Mouse (Mus musculus): ENCODE data around the gene Rpl36.
A peak's percentile ranks its signal among the peaks of the same experiment; 100 is the strongest.

Gene Rpl36

DNA sequence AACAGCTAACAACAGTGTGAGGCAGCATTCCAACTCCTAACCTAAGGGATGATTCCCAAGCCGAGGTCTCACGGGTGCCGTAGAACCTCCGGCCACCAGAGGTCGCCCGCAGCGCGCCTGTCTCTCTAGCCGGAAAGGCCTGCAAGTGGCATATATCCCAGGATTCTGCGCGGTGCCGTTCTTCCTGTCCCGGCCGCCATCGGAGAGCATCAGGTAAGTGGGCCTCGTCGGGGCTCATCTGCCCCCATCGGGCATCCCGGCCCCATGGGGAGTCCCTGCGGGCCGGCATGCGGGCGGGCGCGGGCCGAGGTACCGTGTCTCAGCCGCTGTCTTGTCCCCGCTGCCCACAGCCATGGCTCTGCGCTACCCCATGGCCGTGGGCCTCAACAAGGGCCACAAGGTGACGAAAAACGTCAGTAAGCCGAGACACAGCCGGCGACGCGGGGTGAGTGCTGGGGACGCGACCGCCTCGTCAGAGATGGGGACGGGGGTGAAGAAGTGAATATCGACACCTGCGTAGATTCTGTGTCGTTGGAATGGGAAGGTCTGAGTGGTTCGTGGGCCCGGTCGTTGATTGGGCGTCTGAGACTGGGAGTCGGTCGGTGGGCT, at the start of gene Rpl36:
Rpl36 (plus strand) TSS at position 181 of the 609 bp plus-strand sequence.
- DNase-seq: peak; percentile 99

DNA sequence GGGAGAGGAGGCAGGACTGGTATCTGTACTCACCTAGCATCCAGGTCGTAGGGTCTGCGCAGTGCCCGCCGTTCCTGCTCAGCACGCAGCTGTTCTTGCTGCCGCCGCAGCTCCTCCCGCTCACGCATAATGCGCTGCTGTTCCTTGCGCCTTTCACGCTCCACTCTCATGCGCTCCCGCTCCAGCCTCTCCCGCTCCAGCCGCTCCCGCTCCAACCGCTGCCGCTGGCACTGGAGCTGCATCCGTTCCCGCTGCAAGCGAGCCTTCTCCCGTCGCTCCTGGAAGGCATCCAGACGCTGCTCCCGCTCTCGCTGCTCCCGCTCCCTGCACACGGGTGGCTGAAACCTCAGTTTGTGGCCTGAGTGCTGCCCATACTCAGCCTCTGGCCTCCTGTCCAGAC, 46.9 kb upstream of the Rpl36 start:
- DNase-seq: no peak

- no peak for DNase-seq
Observed at GRCm38 (mm10) chr17:56566918-56567317, 46.3 kb upstream of the Rpl36 start.

DNA sequence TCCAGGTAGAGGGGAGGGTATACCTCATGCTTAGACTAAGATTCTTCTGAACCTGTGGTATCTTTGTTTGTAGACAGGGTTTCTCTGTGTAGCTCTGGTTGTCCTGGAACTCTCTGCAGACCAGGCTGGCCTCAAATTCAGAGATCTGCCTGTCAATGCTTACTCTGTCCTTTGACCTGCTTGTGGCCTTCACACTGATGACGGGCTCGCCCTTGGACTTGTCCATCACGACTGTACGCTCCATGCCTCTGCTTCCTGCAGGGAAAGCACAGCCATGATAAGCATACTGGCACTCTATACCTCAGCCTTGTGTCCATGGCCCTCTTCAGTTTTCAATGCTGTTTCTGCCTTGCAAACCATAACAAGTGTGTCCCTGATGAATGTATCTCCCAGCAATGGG, 45.8 kb upstream of the Rpl36 start:
- DNase-seq: no peak

- DNase-seq: no peak
Observed at GRCm38 (mm10) chr17:56570287-56570686, 42.9 kb upstream of the Rpl36 start.

- no peak for DNase-seq
Observed at GRCm38 (mm10) chr17:56572154-56572553, 41.1 kb upstream of the Rpl36 start.

DNA sequence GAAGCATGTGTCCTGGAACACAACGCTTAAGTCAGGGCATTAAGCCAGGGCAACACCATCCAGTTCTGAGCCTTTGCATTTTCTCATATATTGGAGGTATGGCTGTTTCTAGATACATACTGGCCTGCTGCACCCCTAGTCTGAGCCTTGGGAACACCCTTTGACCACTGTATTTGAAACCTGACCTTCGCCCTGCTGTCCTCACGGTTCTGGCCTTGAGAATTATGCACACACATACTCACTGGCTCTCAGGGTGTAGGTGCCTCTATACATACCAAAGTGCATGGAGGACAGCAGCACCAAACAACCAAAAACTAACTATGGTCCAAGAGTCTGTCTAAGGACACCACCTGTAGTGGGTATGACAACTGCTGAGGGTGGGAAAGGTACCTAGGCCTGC, 40.3 kb upstream of the Rpl36 start:
- no peak for DNase-seq

GRCm38 (mm10) chr17:56583071-56583470, 30.1 kb upstream of the Rpl36 start:
- DNase-seq: no peak

- peak; percentile 97 for DNase-seq
Observed at GRCm38 (mm10) chr17:56583611-56584256, 29.5 kb upstream of the Rpl36 start.

GRCm38 (mm10) chr17:56584257-56585130, 28.7 kb upstream of the Rpl36 start, which contains the start of the genes Safb2 and Safb:
Gene Safb2 (minus strand): TSS chr17:56584585.
Gene Safb (plus strand): TSS chr17:56584825.
- peak; percentile 100 for DNase-seq

- peak; percentile 97 for DNase-seq
Observed at GRCm38 (mm10) chr17:56585171-56585821, 27.9 kb upstream of the Rpl36 start.

DNA sequence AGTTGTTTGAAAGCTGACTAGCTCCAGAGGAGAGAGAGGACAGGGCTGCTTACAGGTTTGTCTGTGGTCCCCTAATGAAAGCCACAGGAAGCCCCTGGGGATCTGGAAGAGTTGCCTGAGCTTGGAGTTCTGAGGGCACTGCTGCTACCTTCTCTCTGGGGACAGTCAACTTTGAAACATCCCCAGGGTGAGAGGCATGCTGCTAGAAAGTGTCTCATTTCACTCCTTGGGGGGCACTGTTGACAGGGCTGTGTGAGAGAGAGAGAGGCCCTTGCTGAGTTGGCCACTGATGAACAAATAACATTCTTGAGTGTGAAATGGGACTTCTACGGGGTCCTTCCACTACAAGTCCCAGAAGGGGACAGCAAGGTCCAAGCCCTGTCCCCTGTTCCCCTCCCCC, 25.4 kb upstream of the Rpl36 start:
- DNase-seq: peak; percentile 90

DNA sequence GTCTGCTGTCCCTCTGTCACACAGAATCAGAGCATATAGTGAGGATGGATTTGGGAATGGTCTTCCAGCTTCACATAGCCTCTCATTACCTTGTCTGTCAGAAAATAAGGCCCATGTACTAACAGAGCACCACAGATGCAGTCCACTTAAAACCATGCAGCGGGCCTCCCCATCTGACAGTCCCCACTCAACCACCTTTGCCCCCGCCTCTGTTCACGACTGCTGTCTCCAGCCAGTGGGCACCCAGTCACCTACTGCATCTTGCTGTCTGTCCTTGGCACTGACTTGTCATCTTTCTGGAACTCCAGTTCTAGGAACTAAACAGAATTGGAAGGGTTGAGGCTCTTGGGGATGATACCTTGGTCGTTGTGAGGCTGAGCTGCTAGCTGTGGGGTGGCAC, 24.3 kb upstream of the Rpl36 start:
- DNase-seq: peak; percentile 91

- no peak for DNase-seq
Observed at GRCm38 (mm10) chr17:56592553-56592952, 20.7 kb upstream of the Rpl36 start.

- peak; percentile 97 for DNase-seq
Observed at GRCm38 (mm10) chr17:56593527-56594271, 19.5 kb upstream of the Rpl36 start.

- DNase-seq: peak; percentile 89
Observed at GRCm38 (mm10) chr17:56603186-56604069, 9.8 kb upstream of the Rpl36 start.

DNA sequence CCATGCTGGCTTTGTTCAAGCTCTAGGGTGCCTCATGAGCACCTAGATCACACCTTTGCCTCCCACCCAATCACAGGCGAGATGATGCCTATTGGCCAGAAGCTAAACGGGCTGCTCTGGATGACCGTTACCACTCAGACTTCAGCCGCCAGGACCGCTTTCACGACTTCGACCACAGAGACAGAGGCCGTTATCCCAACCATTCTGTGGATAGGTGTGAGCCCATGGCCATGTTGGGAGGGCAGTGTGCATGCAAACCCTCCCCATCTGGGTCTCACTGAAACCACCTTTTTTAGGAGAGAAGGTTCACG, 9.2 kb upstream of the Rpl36 start:
- peak; percentile 87 for DNase-seq

GRCm38 (mm10) chr17:56604422-56604821, 8.8 kb upstream of the Rpl36 start:
- DNase-seq: no peak

DNA sequence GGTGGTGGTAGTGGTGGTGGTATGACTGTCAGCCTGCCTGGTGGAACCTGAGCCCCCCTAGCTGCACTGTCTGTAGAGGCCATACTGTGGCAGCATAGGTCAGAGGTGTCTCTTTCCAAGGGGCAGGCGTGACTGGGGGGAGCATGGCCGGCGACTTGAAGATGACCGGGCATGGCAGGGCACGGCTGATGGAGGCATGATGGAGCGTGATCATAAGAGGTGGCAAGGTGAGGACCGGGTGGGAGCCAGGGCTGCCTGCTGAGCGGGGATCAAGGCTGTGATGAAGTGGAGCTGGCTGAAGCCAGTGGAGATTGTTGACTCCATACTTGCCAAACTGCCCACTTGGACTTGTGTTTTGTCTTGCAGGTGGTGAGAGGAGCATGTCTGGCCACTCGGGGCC, 7.8 kb upstream of the Rpl36 start:
- DNase-seq: peak; percentile 92

DNA sequence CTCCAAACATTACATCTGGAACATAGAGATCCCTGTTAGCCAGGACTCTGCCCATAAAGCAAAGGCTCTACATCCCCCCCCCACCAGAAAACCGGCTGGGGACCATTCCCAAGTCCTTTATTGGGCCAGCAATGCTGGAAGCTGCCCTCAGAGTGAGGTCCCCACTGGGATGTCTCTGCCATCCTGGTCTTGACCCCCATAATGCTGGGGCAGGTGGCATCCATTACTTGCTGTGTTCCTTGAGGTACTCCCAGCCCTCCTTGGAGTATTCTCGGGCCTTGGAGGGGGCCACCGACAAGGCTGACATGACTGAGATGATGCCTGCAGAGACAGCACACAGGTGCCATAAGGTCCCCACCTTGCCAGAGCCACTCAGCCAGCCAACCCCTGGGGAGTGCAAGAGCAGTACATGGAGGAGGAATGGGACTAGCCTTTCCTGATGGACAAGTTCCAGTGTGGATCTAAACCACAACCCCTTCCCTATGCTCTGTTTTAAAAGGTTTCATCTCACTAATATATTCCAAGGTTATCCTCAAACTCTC, 5.6 kb upstream of the Rpl36 start:
- peak; percentile 92 for DNase-seq

DNA sequence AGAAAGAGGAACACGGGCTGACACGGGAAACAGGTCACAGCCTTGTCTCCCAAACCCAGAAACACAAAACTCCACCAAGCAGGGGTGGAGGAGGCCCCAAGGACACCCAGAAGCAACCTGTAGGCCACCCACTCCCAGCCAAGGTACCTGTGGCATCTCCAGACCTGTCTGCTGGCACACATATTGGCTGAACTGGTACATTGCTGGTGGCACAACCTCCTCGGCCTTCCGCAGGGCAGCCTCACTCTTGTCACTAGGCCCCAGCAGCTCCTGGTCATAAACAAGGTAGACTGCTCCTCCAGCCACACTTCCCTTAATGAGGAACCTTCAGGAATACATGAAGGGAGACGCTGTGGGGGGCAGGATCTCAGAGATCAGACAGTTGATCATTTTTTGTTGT, 4.5 kb upstream of the Rpl36 start:
- DNase-seq: peak; percentile 95
